ENCODE assay signal across 8 mouse cellular contexts in the genomic region with DNA sequence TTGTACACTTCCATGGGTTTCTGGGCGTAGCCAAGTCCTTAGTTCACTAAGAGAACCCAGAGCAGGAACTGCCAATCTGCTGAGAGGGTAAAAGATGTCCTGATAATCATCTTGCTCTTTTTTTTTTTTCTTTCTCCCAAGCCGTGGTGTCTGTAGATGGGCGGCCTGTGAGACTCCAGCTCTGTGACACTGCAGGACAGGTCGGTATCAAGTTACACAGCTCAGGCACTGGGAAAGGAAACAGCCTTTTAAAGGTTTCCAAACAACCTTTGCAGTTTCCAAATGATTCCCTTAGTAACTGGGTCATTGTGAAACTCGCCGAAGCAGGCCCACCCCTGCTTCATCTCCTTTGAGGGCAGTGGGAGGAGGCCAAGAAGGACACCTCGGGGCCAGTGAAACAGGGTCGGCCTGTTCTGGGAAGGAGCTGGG. TPM values are rescaled to one million over a fixed set of nuclear protein-coding genes. Genes with fewer than 3 reads are reported as not detected.
DNase-seq lines count a peak whose midpoint lies in the region.

No protein-coding gene starts in this region.

- no peaks in the 10 kb centered on the region for H3K27me3 ChIP-seq in hindbrain, embryonic 10.5 days (ENCODE audit: insufficient read depth, poor library complexity, severe bottlenecking)

- peaks cover 28% of the 10 kb centered on the region for H3K4me1 ChIP-seq in hindbrain, embryonic 10.5 days (replicated peaks)

- peak; percentile 22 for DNase-seq in kidney, postnatal 10 days
- DNase-seq in kidney, adult 11 months: no peak
- peak; percentile 70 for DNase-seq in embryo, embryonic 10.5 days (ENCODE audit: low spot score)
- peak; percentile 33 for DNase-seq in hindbrain, embryonic 10.5 days (ENCODE audit: low spot score)
- DNase-seq in lung, postnatal 10 days: peak; percentile 45
- no peak for DNase-seq in B cell, adult 2 months
- DNase-seq in layer of hippocampus, postnatal 36 days: no peak
- no peak for DNase-seq in right cerebral cortex, postnatal 14 days

- H3K4me3 ChIP-seq in hindbrain, embryonic 10.5 days: peak overlapping the region; percentile 81

- WGBS in hindbrain, embryonic 10.5 days: 2% methylated on average over 8 of the region's 8 CpGs

- peaks cover 46% of the 10 kb centered on the region for H3K36me3 ChIP-seq in hindbrain, embryonic 10.5 days

- H3K27ac ChIP-seq in hindbrain, embryonic 10.5 days: peak overlapping the region; percentile 3

- no peaks in the 10 kb centered on the region for H3K9me3 ChIP-seq in hindbrain, embryonic 10.5 days

RNA-seq across cellular contexts. Expression of a gene that starts 1.6 kb away (rescaled TPM):
- polyA plus RNA-seq in hindbrain, embryonic 10.5 days (2016; fragmentation: Nextera tagmentation; extraction: Ambion mirVana): 6.7 and 7.5 TPM in 2 replicates
- total RNA-seq in layer of hippocampus, postnatal 36 days (2021): 10 to 100 TPM; 36.0 to 45.7 TPM

Comparison
In these comparisons a context has a peak if more than half of its experiments do, and no peak if none do; other contexts are left out.
1. DNase-seq: peak in kidney, postnatal 10 days (single experiment), embryo, embryonic 10.5 days (single experiment), hindbrain, embryonic 10.5 days (single experiment) and lung, postnatal 10 days (single experiment); none in kidney, adult 11 months (single experiment), B cell, adult 2 months (0 of 2), layer of hippocampus, postnatal 36 days (0 of 2) and right cerebral cortex, postnatal 14 days (single experiment).